Mouse (Mus musculus) E14TG2a.4 (cell line): ENCODE measurements around the gene Setd5.

Source experiments
- CTCF ChIP-seq: conservative IDR thresholded peaks from 2 replicates; pipeline ENCODE4 v1.5.1; 2014; ENCODE audit warnings: low read length
- NANOG ChIP-seq: IDR thresholded peaks from 2 replicates; pipeline ENCODE4 v1.6.1; 2014; ENCODE audit warnings: borderline replicate concordance, low read length, mixed read lengths

DNA sequence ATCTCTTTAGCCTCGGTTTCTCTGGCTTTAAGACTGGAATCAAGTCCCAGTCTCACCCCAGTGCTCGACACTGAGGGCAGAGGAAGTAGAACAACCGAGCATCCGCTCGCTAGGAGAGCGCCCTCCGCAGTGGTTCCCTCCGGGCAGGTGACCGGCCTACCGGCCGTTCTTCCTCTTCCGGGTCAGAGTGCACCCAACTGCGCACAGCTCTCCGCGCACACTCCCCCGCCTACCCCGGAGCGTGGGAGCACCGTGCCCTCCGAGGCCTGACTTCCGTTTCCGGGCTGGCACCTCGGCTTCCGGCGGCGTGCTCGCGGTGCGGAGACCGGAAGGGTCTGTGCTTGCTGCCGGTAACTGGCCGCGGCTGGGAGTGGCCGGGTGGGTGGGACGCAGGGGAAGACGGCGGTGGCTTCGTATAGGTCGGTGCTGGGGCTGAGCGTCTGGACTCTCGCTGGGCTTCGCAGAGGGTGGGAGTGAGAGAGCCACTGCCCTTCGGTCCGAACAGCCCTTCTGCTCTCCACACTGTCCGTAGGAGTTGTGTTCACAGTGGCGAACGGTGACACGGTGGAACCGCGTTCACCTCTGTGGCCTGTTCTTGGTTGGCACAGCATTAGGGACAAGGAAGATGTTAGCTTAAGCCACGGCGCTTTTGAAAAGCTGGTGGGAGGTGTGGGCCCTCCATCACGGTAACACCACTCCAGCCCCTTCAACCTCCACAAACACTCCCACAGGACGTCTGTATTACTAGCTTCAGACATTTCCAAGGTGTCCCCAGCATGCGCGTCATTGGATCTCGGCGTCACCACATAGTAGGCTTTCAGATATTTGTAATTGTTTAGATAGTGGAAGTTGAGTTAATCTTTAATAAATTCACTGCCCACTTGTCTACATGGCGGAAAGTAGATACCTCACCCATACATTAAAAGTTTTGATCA lies 30.9 kb upstream of the Setd5 start, which contains the start of gene Thumpd3:
- TF ChIP-seq CTCF (no peak), NANOG (no peak)
